ENCODE assay signal across 28 mouse cellular contexts in the genomic region with DNA sequence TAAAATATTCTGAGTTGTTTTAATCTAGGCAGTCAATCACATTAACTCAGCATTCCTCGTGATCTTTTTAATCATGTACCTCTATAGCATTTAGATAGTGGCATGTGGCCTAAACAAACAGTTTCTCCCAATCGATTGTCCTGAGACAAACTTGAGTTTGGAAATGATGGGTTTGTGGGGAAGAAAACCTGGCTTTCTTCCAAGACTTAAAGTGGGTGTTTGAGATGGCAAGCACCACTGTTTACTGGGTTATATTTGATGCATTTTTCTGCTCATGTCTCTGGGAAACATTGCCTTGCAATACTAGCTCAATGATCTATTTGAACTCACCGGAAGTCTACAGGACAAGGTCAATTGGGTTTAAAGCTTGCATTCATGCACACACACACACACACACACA.
"Had no signal": no experiment of that assay in that cellular context is flagged by ENCODE, and none has a peak within 500 bp of the region (broad histone marks: within the 10 kb centered on the region; RNA-seq: fewer than 3 reads in every experiment).

No protein-coding gene starts in this region.

- H3K27ac ChIP-seq: embryonic facial prominence, embryonic 10.5 days; embryonic facial prominence, embryonic 12.5 days; embryonic facial prominence, embryonic 13.5 days; embryonic facial prominence, embryonic 15.5 days; forebrain, embryonic 10.5 days; forebrain, embryonic 12.5 days; forebrain, embryonic 13.5 days; forebrain, embryonic 15.5 days; gastrocnemius, adult 2 months had no signal

- H3K4me2 ChIP-seq: embryonic facial prominence, embryonic 12.5 days; embryonic facial prominence, embryonic 13.5 days; embryonic facial prominence, embryonic 15.5 days; forebrain, embryonic 12.5 days; forebrain, embryonic 13.5 days; forebrain, embryonic 15.5 days had no signal

- H3K4me3 ChIP-seq: embryonic facial prominence, embryonic 10.5 days; embryonic facial prominence, embryonic 12.5 days; embryonic facial prominence, embryonic 13.5 days; embryonic facial prominence, embryonic 15.5 days; erythroblast, embryonic 14.5 days; forebrain, embryonic 10.5 days; forebrain, embryonic 12.5 days; forebrain, embryonic 13.5 days; forebrain, embryonic 15.5 days; gastrocnemius, adult 2 months had no signal

- H3K9me3 ChIP-seq: embryonic facial prominence, embryonic 10.5 days; embryonic facial prominence, embryonic 12.5 days; embryonic facial prominence, embryonic 13.5 days; embryonic facial prominence, embryonic 15.5 days; forebrain, embryonic 10.5 days; forebrain, embryonic 12.5 days; forebrain, embryonic 13.5 days; forebrain, embryonic 15.5 days had no signal

- H3K27me3 ChIP-seq: embryonic facial prominence, embryonic 12.5 days; embryonic facial prominence, embryonic 13.5 days; embryonic facial prominence, embryonic 15.5 days; forebrain, embryonic 12.5 days; forebrain, embryonic 13.5 days; forebrain, embryonic 15.5 days had no signal

- H3K36me3 ChIP-seq: embryonic facial prominence, embryonic 10.5 days; embryonic facial prominence, embryonic 12.5 days; embryonic facial prominence, embryonic 13.5 days; embryonic facial prominence, embryonic 15.5 days; forebrain, embryonic 10.5 days; forebrain, embryonic 12.5 days; forebrain, embryonic 15.5 days had no signal

- H3K4me1 ChIP-seq: embryonic facial prominence, embryonic 10.5 days; embryonic facial prominence, embryonic 12.5 days; embryonic facial prominence, embryonic 13.5 days; embryonic facial prominence, embryonic 15.5 days; forebrain, embryonic 10.5 days; forebrain, embryonic 12.5 days; forebrain, embryonic 13.5 days; forebrain, embryonic 15.5 days had no signal

- DNase-seq: cerebellum, adult 2 months; cerebellum, adult 8-10 months; cerebellum, adult 9-10 months; cerebellum, adult 9-11 months; cerebellum, postnatal 10 days; cerebellum, postnatal 14 days; cerebellum, postnatal 25 days; cerebellum, postnatal 36 days; embryo, embryonic 11 days; forebrain, postnatal 0 days; gastrocnemius, adult 2 months; gastrocnemius, postnatal 10 days; gastrocnemius, postnatal 14 days; gastrocnemius, postnatal 25 days; gastrocnemius, postnatal 36 days; heart, adult 11 months; heart, adult 18-20 months had no signal

- ATAC-seq: forebrain, embryonic 13.5 days; forebrain, embryonic 14.5 days; forebrain, embryonic 15.5 days; forebrain, embryonic 16.5 days; forebrain, postnatal 0 days had no signal

- H3K9ac ChIP-seq: embryonic facial prominence, embryonic 12.5 days; embryonic facial prominence, embryonic 13.5 days; embryonic facial prominence, embryonic 15.5 days; forebrain, embryonic 12.5 days; forebrain, embryonic 13.5 days; forebrain, embryonic 15.5 days; forebrain, postnatal 0 days had no signal
